Mouse (Mus musculus) MEL (cell line): ENCODE measurements at regions not wholly inside any gene's neighbourhood (a gene's known extent, or its start where the extent isn't known, plus 50 kb on each side); places are given as distances from the start of the nearest gene placed in this dataset.

Experiments
- DNase-seq: peaks from one replicate; pipeline ENCODE4 v3.0.0; 2011; ENCODE audit warnings: low read depth, low spot score
- H3K27ac ChIP-seq: 2 replicates; pipeline ENCODE4 v1.5.1; 2012; ENCODE audit warnings: low read depth, mild to moderate bottlenecking, control low read depth, low read length, moderate library complexity; ENCODE audit not compliant: control insufficient read depth
- H3K27me3 ChIP-seq, 2 experiments: fragments of 150-350 bp in 1 of 2; sonication (generic) in 1 of 2; 2 replicates each; pipeline ENCODE4 v1.6.1; 2012; ENCODE audit warnings: low read length in 2 of 2, mild to moderate bottlenecking in 2 of 2, improper control_type of control experiment in 1 of 2, moderate library complexity in 1 of 2; ENCODE audit not compliant: insufficient read depth in 2 of 2, control insufficient read depth in 1 of 2
- H3K36me3 ChIP-seq, 2 experiments: 2 replicates each; pipeline ENCODE4 v1.6.1; 2012 to 2014; ENCODE audit warnings: low read length in 2 of 2, improper control_type of control experiment in 1 of 2, inconsistent platforms in 1 of 2, mild to moderate bottlenecking in 1 of 2; ENCODE audit not compliant: insufficient read depth in 2 of 2, control insufficient read depth in 1 of 2
- H3K4me1 ChIP-seq, 2 experiments: fragments of 150-350 bp in 1 of 2; sonication (generic) in 1 of 2; 2 replicates each; pipeline ENCODE4 v1.6.1; 2012; ENCODE audit warnings: low read length in 2 of 2, improper control_type of control experiment in 1 of 2, mild to moderate bottlenecking in 1 of 2; ENCODE audit not compliant: insufficient read depth in 2 of 2, control insufficient read depth in 1 of 2
- H3K4me3 ChIP-seq, 2 experiments: fragments of 150-350 bp in 1 of 2; sonication (generic) in 1 of 2; 2 replicates each; pipeline ENCODE4 v1.5.1; 2012; ENCODE audit warnings: low read depth in 2 of 2, low read length in 2 of 2, mild to moderate bottlenecking in 2 of 2, moderate library complexity in 2 of 2, control low read depth in 1 of 2, improper control_type of control experiment in 1 of 2; ENCODE audit not compliant: control insufficient read depth in 1 of 2, insufficient read depth in 1 of 2
- H3K79me2 ChIP-seq: 2 replicates; pipeline ENCODE4 v1.6.1; 2012; ENCODE audit warnings: mild to moderate bottlenecking, low read length, moderate library complexity; ENCODE audit not compliant: control insufficient read depth, poor library complexity, insufficient read depth
- H3K9ac ChIP-seq: 2 replicates; pipeline ENCODE4 v1.6.1; 2012; ENCODE audit warnings: low read depth, mild to moderate bottlenecking, control low read depth, low read length, moderate library complexity; ENCODE audit not compliant: control insufficient read depth, poor library complexity, severe bottlenecking
- H3K9me3 ChIP-seq: fragments of 150-350 bp; sonication (generic); replicated peaks from 2 replicates; pipeline ENCODE4 v1.6.1; 2012; ENCODE audit warnings: mild to moderate bottlenecking, low read length, improper control_type of control experiment, moderate library complexity; ENCODE audit not compliant: insufficient read depth
- CHD1 ChIP-seq: IDR thresholded peaks from 2 replicates; pipeline ENCODE4 v1.6.1; 2012; ENCODE audit warnings: low read depth, mild to moderate bottlenecking, inconsistent platforms, low read length, improper control_type of control experiment
- E2F4 ChIP-seq: IDR thresholded peaks from 2 replicates; pipeline ENCODE4 v1.6.1; 2011; ENCODE audit warnings: low read depth, low read length, improper control_type of control experiment, borderline replicate concordance
- ELF1 ChIP-seq: IDR thresholded peaks from 2 replicates; pipeline ENCODE4 v1.6.1; 2014; ENCODE audit warnings: low read depth, mild to moderate bottlenecking, inconsistent platforms, low read length, improper control_type of control experiment, moderate library complexity
- ETS1 ChIP-seq: IDR thresholded peaks from 2 replicates; pipeline ENCODE4 v1.6.1; 2012; ENCODE audit warnings: low read depth, mild to moderate bottlenecking, inconsistent platforms, low read length, improper control_type of control experiment, moderate library complexity
- GABPA ChIP-seq: IDR thresholded peaks from 2 replicates; pipeline ENCODE4 v1.6.1; 2012; ENCODE audit warnings: low read depth, mild to moderate bottlenecking, inconsistent platforms, low read length, improper control_type of control experiment, moderate library complexity
- MYB ChIP-seq: IDR thresholded peaks from 2 replicates; pipeline ENCODE4 v1.6.1; 2011; ENCODE audit warnings: mild to moderate bottlenecking, low read depth, low read length, improper control_type of control experiment
- NELFE ChIP-seq: IDR thresholded peaks from 2 replicates; pipeline ENCODE4 v1.6.1; 2011; ENCODE audit warnings: low read depth, low read length, improper control_type of control experiment
- NRF1 ChIP-seq: IDR thresholded peaks from 2 replicates; pipeline ENCODE4 v1.6.1; 2014; ENCODE audit warnings: low read depth, mild to moderate bottlenecking, inconsistent platforms, low read length, improper control_type of control experiment, moderate library complexity; ENCODE audit not compliant: poor library complexity, insufficient read depth, severe bottlenecking
- POLR2A ChIP-seq, 2 experiments: IDR thresholded peaks; 2 replicates each; pipeline ENCODE4 v1.6.1; 2011 to 2012; ENCODE audit warnings: low read length in 2 of 2, mild to moderate bottlenecking in 2 of 2, control low read depth in 1 of 2, improper control_type of control experiment in 1 of 2, low read depth in 1 of 2, moderate library complexity in 1 of 2; ENCODE audit not compliant: control insufficient read depth in 1 of 2, insufficient read depth in 1 of 2, poor library complexity in 1 of 2
- POLR2AphosphoS5 ChIP-seq: IDR thresholded peaks from 2 replicates; pipeline ENCODE4 v1.6.1; 2012; ENCODE audit warnings: low read depth, borderline replicate concordance, mild to moderate bottlenecking, inconsistent platforms, low read length, moderate library complexity, mixed read lengths
- RAD21 ChIP-seq: IDR thresholded peaks from 2 replicates; pipeline ENCODE4 v1.6.1; 2011; ENCODE audit warnings: mild to moderate bottlenecking, low read depth, low read length, improper control_type of control experiment
- RCOR1 ChIP-seq: IDR thresholded peaks from 2 replicates; pipeline ENCODE4 v1.6.1; 2012; ENCODE audit warnings: low read depth, mild to moderate bottlenecking, inconsistent platforms, low read length, improper control_type of control experiment
- SMC3 ChIP-seq: IDR thresholded peaks from 2 replicates; pipeline ENCODE4 v1.6.1; 2011; ENCODE audit warnings: low read depth, low read length, improper control_type of control experiment
- TAL1 ChIP-seq: IDR thresholded peaks from 2 replicates; pipeline ENCODE4 v1.6.1; 2012; ENCODE audit warnings: mild to moderate bottlenecking, inconsistent platforms, low read length, moderate library complexity, mixed read lengths
- TBP ChIP-seq: IDR thresholded peaks from 2 replicates; pipeline ENCODE4 v1.8.0; 2011; ENCODE audit warnings: low read depth, low read length, improper control_type of control experiment
- USF1 ChIP-seq: IDR thresholded peaks from 2 replicates; pipeline ENCODE4 v1.6.1; 2014; ENCODE audit warnings: low read depth, mild to moderate bottlenecking, inconsistent platforms, low read length, improper control_type of control experiment, moderate library complexity
- ZKSCAN1 ChIP-seq: IDR thresholded peaks from 2 replicates; pipeline ENCODE4 v1.6.1; 2012; ENCODE audit warnings: low read depth, mild to moderate bottlenecking, inconsistent platforms, low read length, improper control_type of control experiment, moderate library complexity
- ZMIZ1 ChIP-seq: IDR thresholded peaks from 2 replicates; pipeline ENCODE4 v1.6.1; 2012; ENCODE audit warnings: low read depth, mild to moderate bottlenecking, inconsistent platforms, low read length, improper control_type of control experiment, moderate library complexity

DNA sequence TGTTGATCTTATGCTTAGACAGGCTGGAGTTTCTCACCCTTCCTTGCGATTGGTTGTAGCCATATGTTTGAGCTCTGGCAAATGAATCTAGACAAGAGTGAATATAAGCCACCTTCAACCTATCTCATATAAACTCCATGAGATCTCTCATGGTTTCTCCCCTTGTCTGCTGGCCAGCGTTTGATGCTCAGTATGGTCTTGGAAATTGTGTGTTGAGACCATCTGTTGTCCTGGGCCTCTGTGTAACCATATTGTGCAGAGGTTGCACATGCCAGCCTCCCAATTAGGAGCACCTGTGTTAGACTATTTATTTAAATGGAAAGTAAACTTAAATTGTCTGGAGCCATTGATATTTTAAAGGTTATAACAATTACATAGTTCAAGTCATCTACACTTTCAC is 301.5 kb upstream of the 5930422O12Rik start:
- Histone ChIP-seq H3K27ac (no peak overlapping the region), H3K27me3 (no peaks in the 10 kb centered on the region), H3K79me2 (no peaks in the 10 kb centered on the region), H3K36me3 (no peaks in the 10 kb centered on the region), H3K4me3 (no peak overlapping the region), H3K9ac (no peak overlapping the region), H3K4me1 (no peaks in the 10 kb centered on the region), H3K9me3 (no peaks in the 10 kb centered on the region)
- no peak for DNase-seq
- TF ChIP-seq USF1: no peak
- TF ChIP-seq POLR2A (IDR thresholded peaks at IDR 0.05; ENCODE audit: control insufficient read depth in 1 of 2, insufficient read depth in 1 of 2, low read depth in 1 of 2, low read length in 2 of 2, poor library complexity in 1 of 2): no peak
- TF ChIP-seq MYB: no peak
- TF ChIP-seq RCOR1: no peak
- TF ChIP-seq GABPA: no peak
- no peak for TF ChIP-seq ELF1
- TF ChIP-seq TAL1: no peak

DNA sequence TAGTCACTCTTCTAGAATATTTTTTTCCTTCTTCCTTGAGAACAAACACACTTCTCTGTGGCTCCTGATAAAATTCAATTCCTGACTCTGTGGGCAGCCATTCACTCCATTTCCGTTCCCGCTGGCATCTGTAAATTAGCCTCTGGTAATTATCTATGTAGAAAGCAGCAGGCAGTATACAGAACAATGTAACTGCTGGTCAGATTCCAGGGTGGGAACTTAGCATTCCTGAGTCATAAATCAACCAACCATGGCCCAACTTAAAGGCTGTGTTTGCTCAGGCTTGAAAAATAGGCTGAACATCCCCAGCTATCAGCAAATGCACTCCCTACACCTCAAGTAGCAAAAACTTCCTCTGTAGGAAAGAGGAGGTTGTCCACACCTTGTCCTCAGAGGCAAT is 289.6 kb upstream of the 5930422O12Rik start:
- no peaks in the 10 kb centered on the region; a peak in 1 of 4 replicates for H3K27me3 ChIP-seq
- no peak for DNase-seq
- TF ChIP-seq GABPA: no peak
- TF ChIP-seq ZMIZ1: no peak
- TF ChIP-seq RCOR1: no peak
- no peak for TF ChIP-seq NRF1
- TF ChIP-seq CHD1: no peak
- TF ChIP-seq E2F4: no peak
- no peak for TF ChIP-seq ZKSCAN1
- no peak for TF ChIP-seq POLR2AphosphoS5
- TF ChIP-seq RAD21: no peak
- TF ChIP-seq ETS1: no peak
- TF ChIP-seq SMC3: no peak
- no peak for TF ChIP-seq NELFE
- TF ChIP-seq TBP: no peak
- TF ChIP-seq MYB: no peak
- H3K9me3 ChIP-seq: no peaks in the 10 kb centered on the region
- H3K4me3 ChIP-seq: no peak overlapping the region
- no peak overlapping the region for H3K27ac ChIP-seq
- H3K36me3 ChIP-seq: no peaks in the 10 kb centered on the region
- no peaks in the 10 kb centered on the region for H3K4me1 ChIP-seq
- H3K79me2 ChIP-seq: no peaks in the 10 kb centered on the region
- H3K9ac ChIP-seq: no peak overlapping the region
